Comparison of ENCODE assay signal across 8 mouse cellular contexts in genomic region chr19:46329031-46329641, GRCm38 (mm10). TPM values are rescaled to one million over a fixed set of nuclear protein-coding genes. Genes with fewer than 3 reads are reported as not detected.
DNase-seq lines count a peak whose midpoint lies in the region; ATAC-seq and TF ChIP-seq lines count a peak whose summit lies in the region.

No protein-coding gene starts in this region.

- no peaks in the 10 kb centered on the region for H3K79me2 ChIP-seq in liver, adult 2 months (ENCODE audit: control insufficient read depth, insufficient read depth, low read length)

- WGBS in liver, adult 2 months, result 4% methylated on average over 54 of the region's 54 CpGs
- WGBS in forebrain, postnatal 0 days, result 2% methylated on average over 54 of the region's 54 CpGs
- 2% methylated on average over 54 of the region's 54 CpGs for WGBS in limb, embryonic 11.5 days
- under 1% methylated on average over 54 of the region's 54 CpGs for WGBS in neural tube, embryonic 15.5 days

- H3K4me2 ChIP-seq in forebrain, postnatal 0 days (ENCODE audit: low read depth), result peak overlapping the region; percentile 95
- H3K4me2 ChIP-seq in limb, embryonic 11.5 days (ENCODE audit: low read depth, severe bottlenecking), result peak overlapping the region; percentile 99
- peak overlapping the region; percentile 99 for H3K4me2 ChIP-seq in neural tube, embryonic 15.5 days

- no peak for TF ChIP-seq CTCF in liver, adult 2 months (IDR thresholded peaks at IDR 0.05; ENCODE audit: low read depth, low read length)
- no peak for TF ChIP-seq CTCF in forebrain, postnatal 0 days (IDR thresholded peaks at IDR 0.05; ENCODE audit: low read depth)

- H3K4me1 ChIP-seq in liver, adult 2 months (ENCODE audit: control insufficient read depth, insufficient read depth, low read length), result peaks cover 9% of the 10 kb centered on the region
- H3K4me1 ChIP-seq in forebrain, postnatal 0 days (ENCODE audit: insufficient read depth), result peaks cover 6% of the 10 kb centered on the region
- H3K4me1 ChIP-seq in limb, embryonic 11.5 days (ENCODE audit: control insufficient read depth, insufficient read depth, low read length), result peaks cover 9% of the 10 kb centered on the region; the same call in 1 of the 2 replicates
- peaks cover 46% of the 10 kb centered on the region for H3K4me1 ChIP-seq in neural tube, embryonic 15.5 days

- peak overlapping the region; percentile 75 for H3K9ac ChIP-seq in liver, adult 2 months (ENCODE audit: low read depth, low read length)
- H3K9ac ChIP-seq in forebrain, postnatal 0 days, result peak overlapping the region; percentile 74
- H3K9ac ChIP-seq in limb, embryonic 11.5 days (ENCODE audit: low read length), result peak overlapping the region; percentile 67
- peak overlapping the region; percentile 64 for H3K9ac ChIP-seq in neural tube, embryonic 15.5 days (replicated peaks)

- TF ChIP-seq POLR2A in liver, adult 2 months (IDR thresholded peaks at IDR 0.05; ENCODE audit: extremely low read depth, insufficient read depth, low read length), result no peak

- no peak; the same call in 1 of the 2 replicates for ATAC-seq in forebrain, postnatal 0 days
- ATAC-seq in limb, embryonic 11.5 days (ENCODE audit: insufficient number of reproducible peaks, low FRiP score, low TSS enrichment, low read depth), result 0 out of 2 replicates have a peak, but pooled peaks have one; percentile 2
- ATAC-seq in neural tube, embryonic 15.5 days (ENCODE audit: low FRiP score), result peak; percentile 10; the same call in 1 of the 2 replicates

- peak overlapping the region; percentile 69 for H3K4me3 ChIP-seq in liver, adult 2 months (ENCODE audit: insufficient read depth, low read depth, low read length)
- peak overlapping the region; percentile 69 for H3K4me3 ChIP-seq in forebrain, postnatal 0 days (ENCODE audit: low read depth, low read length)
- peak overlapping the region; percentile 68 for H3K4me3 ChIP-seq in limb, embryonic 11.5 days (ENCODE audit: low read depth, low read length)
- peak overlapping the region; percentile 64 for H3K4me3 ChIP-seq in neural tube, embryonic 15.5 days (replicated peaks)

- H3K27ac ChIP-seq in liver, adult 2 months (replicated peaks; ENCODE audit: insufficient read depth, low read depth, low read length), result peak overlapping the region; percentile 70; the same call in 1 of the 2 replicates
- H3K27ac ChIP-seq in forebrain, postnatal 0 days (ENCODE audit: low read depth, low read length), result peak overlapping the region; percentile 97
- H3K27ac ChIP-seq in limb, embryonic 11.5 days (replicated peaks; ENCODE audit: low read depth, low read length), result no peak overlapping the region
- peak overlapping the region; percentile 98 for H3K27ac ChIP-seq in neural tube, embryonic 15.5 days (replicated peaks)

- no peaks in the 10 kb centered on the region for H3K36me3 ChIP-seq in liver, adult 2 months (ENCODE audit: control insufficient read depth, insufficient read depth, low read length)
- peaks cover 25% of the 10 kb centered on the region for H3K36me3 ChIP-seq in forebrain, postnatal 0 days (ENCODE audit: insufficient read depth)
- H3K36me3 ChIP-seq in limb, embryonic 11.5 days (ENCODE audit: control insufficient read depth, insufficient read depth, low read length), result peaks cover 2% of the 10 kb centered on the region; the same call in 1 of the 2 replicates
- H3K36me3 ChIP-seq in neural tube, embryonic 15.5 days, result peaks cover 25% of the 10 kb centered on the region

- no peaks in the 10 kb centered on the region for H3K9me3 ChIP-seq in forebrain, postnatal 0 days (ENCODE audit: low read length)
- no peaks in the 10 kb centered on the region for H3K9me3 ChIP-seq in limb, embryonic 11.5 days (ENCODE audit: control insufficient read depth, low read length)
- no peaks in the 10 kb centered on the region for H3K9me3 ChIP-seq in neural tube, embryonic 15.5 days (replicated peaks)

- DNase-seq in liver, adult 2 months (ENCODE audit: extremely low read depth, low read depth, low spot score), result peak; percentile 5
- no peak for DNase-seq in liver
- peak; percentile 28 for DNase-seq in T-cell, adult 2 months (ENCODE audit: low spot score)
- no peak for DNase-seq in forebrain, postnatal 0 days
- DNase-seq in limb, embryonic 11.5 days (ENCODE audit: low spot score), result peak; percentile 49
- no peak for DNase-seq in layer of hippocampus, postnatal 14 days (ENCODE audit: low spot score in 2 of 2)
- DNase-seq in MN1 (ENCODE audit: low spot score), result no peak

- peaks cover 3% of the 10 kb centered on the region; the same call in 1 of the 2 replicates for H3K27me3 ChIP-seq in liver, adult 2 months (ENCODE audit: control insufficient read depth, insufficient read depth, low read length)
- H3K27me3 ChIP-seq in forebrain, postnatal 0 days (ENCODE audit: insufficient read depth, low read length), result no peaks in the 10 kb centered on the region
- H3K27me3 ChIP-seq in limb, embryonic 11.5 days (ENCODE audit: control insufficient read depth, insufficient read depth, low read length), result peaks cover 45% of the 10 kb centered on the region
- peaks cover 7% of the 10 kb centered on the region; the same call in 1 of the 2 replicates for H3K27me3 ChIP-seq in neural tube, embryonic 15.5 days (replicated peaks)

RNA-seq across cellular contexts. Expression of gene Fbxl15, which starts 1.2 kb away (rescaled TPM):
- 6.2 and 6.4 TPM in 2 replicates for total RNA-seq in liver, adult 2 months (2014; rRNA removed)
- polyA plus RNA-seq in liver, adult 2 months (2012; rRNA removed), result 15.1 and 22.6 TPM in 2 replicates
- total RNA-seq in forebrain, postnatal 0 days (2014; rRNA removed), result 37.2 and 54.8 TPM in 2 replicates
- polyA plus RNA-seq in forebrain, postnatal 0 days (2015; fragmentation: Nextera tagmentation; extraction: Ambion mirVana), result 50.3 and 59.1 TPM in 2 replicates
- 10.9 and 15.1 TPM in 2 replicates for polyA plus RNA-seq in limb, embryonic 11.5 days (2014; fragmentation: Nextera tagmentation; extraction: Ambion mirVana)
- 44.0 and 52.3 TPM in 2 replicates for polyA plus RNA-seq in neural tube, embryonic 15.5 days (2015; fragmentation: Nextera tagmentation; extraction: Ambion mirVana)
- total RNA-seq in layer of hippocampus, postnatal 14 days (2021), result 10 to 100 TPM; 32.4 to 32.9 TPM

RNA-seq across cellular contexts. Expression of gene Psd, which starts 2.2 kb away (rescaled TPM):
- 0.27 and 0.46 TPM in 2 replicates for total RNA-seq in liver, adult 2 months (2014; rRNA removed)
- polyA plus RNA-seq in liver, adult 2 months (2012; rRNA removed), result 0.57 and 0.71 TPM in 2 replicates
- 395 and 483 TPM in 2 replicates for total RNA-seq in forebrain, postnatal 0 days (2014; rRNA removed)
- polyA plus RNA-seq in forebrain, postnatal 0 days (2015; fragmentation: Nextera tagmentation; extraction: Ambion mirVana), result 158 and 178 TPM in 2 replicates
- polyA plus RNA-seq in limb, embryonic 11.5 days (2014; fragmentation: Nextera tagmentation; extraction: Ambion mirVana), result 1.3 and 1.7 TPM in 2 replicates
- 88.4 and 118 TPM in 2 replicates for polyA plus RNA-seq in neural tube, embryonic 15.5 days (2015; fragmentation: Nextera tagmentation; extraction: Ambion mirVana)
- 100 to 1,000 TPM; 701 to 730 TPM for total RNA-seq in layer of hippocampus, postnatal 14 days (2021)

RNA-seq across cellular contexts. Expression of gene Cuedc2, which starts 9.4 kb away (rescaled TPM):
- 19.5 and 21.7 TPM in 2 replicates for total RNA-seq in liver, adult 2 months (2014; rRNA removed)
- 24.6 and 25.1 TPM in 2 replicates for polyA plus RNA-seq in liver, adult 2 months (2012; rRNA removed)
- 214 and 275 TPM in 2 replicates for total RNA-seq in forebrain, postnatal 0 days (2014; rRNA removed)
- 388 and 443 TPM in 2 replicates for polyA plus RNA-seq in forebrain, postnatal 0 days (2015; fragmentation: Nextera tagmentation; extraction: Ambion mirVana)
- 163 and 179 TPM in 2 replicates for polyA plus RNA-seq in limb, embryonic 11.5 days (2014; fragmentation: Nextera tagmentation; extraction: Ambion mirVana)
- 322 and 350 TPM in 2 replicates for polyA plus RNA-seq in neural tube, embryonic 15.5 days (2015; fragmentation: Nextera tagmentation; extraction: Ambion mirVana)
- 100 to 1,000 TPM; 156 to 162 TPM for total RNA-seq in layer of hippocampus, postnatal 14 days (2021)

RNA-seq across cellular contexts. Expression of gene Mfsd13a, which starts 11.8 kb away (rescaled TPM):
- total RNA-seq in liver, adult 2 months (2014; rRNA removed), result 1.2 and 1.3 TPM in 2 replicates
- polyA plus RNA-seq in liver, adult 2 months (2012; rRNA removed), result 17.9 and 22.0 TPM in 2 replicates
- 4.1 and 5.3 TPM in 2 replicates for total RNA-seq in forebrain, postnatal 0 days (2014; rRNA removed)
- polyA plus RNA-seq in forebrain, postnatal 0 days (2015; fragmentation: Nextera tagmentation; extraction: Ambion mirVana), result 11.5 and 14.1 TPM in 2 replicates
- 5.3 and 5.7 TPM in 2 replicates for polyA plus RNA-seq in limb, embryonic 11.5 days (2014; fragmentation: Nextera tagmentation; extraction: Ambion mirVana)
- 13.2 and 13.9 TPM in 2 replicates for polyA plus RNA-seq in neural tube, embryonic 15.5 days (2015; fragmentation: Nextera tagmentation; extraction: Ambion mirVana)
- total RNA-seq in layer of hippocampus, postnatal 14 days (2021), result 10 to 100 TPM; 31.7 to 32.5 TPM

RNA-seq across cellular contexts. Expression of gene 2310034G01Rik, which starts 21.0 kb away (rescaled TPM):
- total RNA-seq in liver, adult 2 months (2014; rRNA removed), result 0.09 and 0.40 TPM in 2 replicates
- 0.10 and 0.25 TPM in 2 replicates for polyA plus RNA-seq in liver, adult 2 months (2012; rRNA removed)
- 2.4 and 4.3 TPM in 2 replicates for total RNA-seq in forebrain, postnatal 0 days (2014; rRNA removed)
- polyA plus RNA-seq in forebrain, postnatal 0 days (2015; fragmentation: Nextera tagmentation; extraction: Ambion mirVana), result 2.0 and 2.3 TPM in 2 replicates
- 1.2 and 1.8 TPM in 2 replicates for polyA plus RNA-seq in limb, embryonic 11.5 days (2014; fragmentation: Nextera tagmentation; extraction: Ambion mirVana)
- polyA plus RNA-seq in neural tube, embryonic 15.5 days (2015; fragmentation: Nextera tagmentation; extraction: Ambion mirVana), result 2.4 and 2.7 TPM in 2 replicates
- 1 to 10 TPM in 1 of 2 experiments, under 1 TPM in 1; 0.94 to 1.2 TPM for total RNA-seq in layer of hippocampus, postnatal 14 days (2021)

Comparison
In these comparisons a context has a peak if more than half of its experiments do, and no peak if none do; other contexts are left out.
1. DNase-seq: peak in liver, adult 2 months (single experiment), T-cell, adult 2 months (single experiment) and limb, embryonic 11.5 days (single experiment); none in liver (single experiment), forebrain, postnatal 0 days (single experiment), layer of hippocampus, postnatal 14 days (0 of 2) and MN1 (single experiment).
2. RNA of gene Psd, which starts 2.2 kb away (polyA plus RNA-seq): 158 to 178 TPM in forebrain, postnatal 0 days and 88.4 to 118 TPM in neural tube, embryonic 15.5 days; 1.3 to 1.7 TPM in limb, embryonic 11.5 days and 0.57 to 0.71 TPM in liver, adult 2 months; every median in the first group is over 10 times any median in the second.
3. Peak in every context shown above with its lines, with median percentiles within 50 percentile points of each other: H3K4me3 ChIP-seq, H3K9ac ChIP-seq and H3K4me2 ChIP-seq.